ENCODE assay signal across 13 mouse cellular contexts in genomic region chr11:35315449-35316028, GRCm38 (mm10).
"Had no signal": no experiment of that assay in that cellular context is flagged by ENCODE, and none has a peak within 500 bp of the region (broad histone marks: within the 10 kb centered on the region; RNA-seq: fewer than 3 reads in every experiment).

No protein-coding gene starts in this region.

- H3K27ac ChIP-seq: hindbrain, postnatal 0 days; liver, embryonic 15.5 days; midbrain, embryonic 15.5 days; neural tube, embryonic 12.5 days had no signal

- DNase-seq: kidney, adult 9 months; lung, adult 2 months; lung, postnatal 36 days; right cerebral cortex, postnatal 4 days; spleen, adult 18-20 months; thymus, postnatal 14 days had no signal

- H3K36me3 ChIP-seq: liver, embryonic 15.5 days; midbrain, embryonic 15.5 days; neural tube, embryonic 12.5 days had no signal

- H3K9me3 ChIP-seq: liver, embryonic 15.5 days; midbrain, embryonic 15.5 days; neural tube, embryonic 12.5 days had no signal

- H3K4me2 ChIP-seq: liver, embryonic 11.5 days; liver, embryonic 15.5 days; midbrain, embryonic 11.5 days; midbrain, embryonic 15.5 days; neural tube, embryonic 12.5 days had no signal

- H3K4me1 ChIP-seq: liver, embryonic 15.5 days; neural tube, embryonic 12.5 days had no signal

- H3K4me3 ChIP-seq: liver, embryonic 15.5 days; midbrain, embryonic 15.5 days; neural tube, embryonic 12.5 days had no signal

- H3K9ac ChIP-seq: liver, embryonic 15.5 days; midbrain, embryonic 15.5 days; neural tube, embryonic 12.5 days had no signal

- ATAC-seq: hindbrain, postnatal 0 days; lung, postnatal 0 days; midbrain, embryonic 15.5 days had no signal

- H3K27me3 ChIP-seq: liver, embryonic 15.5 days; neural tube, embryonic 12.5 days had no signal
